Mouse (Mus musculus) embryo, embryonic 11 days (tissue): Measurements from ENCODE around the gene Tomm5.
"Not testable (repeated sequence)": the region's sequence is repeated elsewhere in the genome, so short reads cannot be mapped to it uniquely, and the experiment has no call there.

Experiments
- DNase-seq: peaks from one replicate; pipeline ENCODE4 v3.0.0-alpha.2; 2015

The Tomm5 gene

GRCm38 (mm10) chr4:45064577-45064976, 43.3 kb downstream of the Tomm5 start:
- DNase-seq = no peak

DNA sequence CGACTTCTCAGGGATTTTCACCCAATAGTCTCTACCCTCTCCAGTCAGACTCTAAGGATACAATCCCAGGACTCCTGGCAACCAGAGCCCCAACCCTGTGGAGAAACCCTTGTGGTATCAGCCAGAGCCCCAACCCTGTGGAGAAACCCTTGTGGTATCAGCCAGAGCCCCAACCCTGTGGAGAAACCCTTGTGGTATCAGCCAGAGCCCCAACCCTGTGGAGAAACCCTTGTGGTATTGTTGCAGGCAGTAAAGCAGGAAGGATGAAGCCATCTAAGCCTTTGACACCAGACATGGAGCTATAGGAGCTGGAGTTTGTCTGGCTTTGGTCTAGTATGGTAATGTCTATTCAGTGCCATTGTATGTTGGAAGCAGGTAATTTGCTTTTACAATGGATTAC, 44.1 kb downstream of the Tomm5 start:
- not testable (repeated sequence) for DNase-seq

- DNase-seq = no peak
Measured at GRCm38 (mm10) chr4:45055451-45055850, 52.5 kb downstream of the Tomm5 start.
